Mouse (Mus musculus) CH12.LX (cell line): ENCODE results near the gene Pcca.

Experiments
- CHD2 ChIP-seq: IDR thresholded peaks from 2 replicates; pipeline ENCODE4 v1.6.1; 2011; ENCODE audit warnings: low read length, improper control_type of control experiment
- CTCF ChIP-seq, 2 experiments: IDR thresholded peaks in 1 of 2; conservative IDR thresholded peaks in 1 of 2; 2 replicates each; pipeline ENCODE4 v1.5.1; 2011 to 2012; ENCODE audit warnings: low read depth in 2 of 2, low read length in 2 of 2, improper control_type of control experiment in 1 of 2, inconsistent platforms in 1 of 2, mild to moderate bottlenecking in 1 of 2, moderate library complexity in 1 of 2
- EP300 ChIP-seq: IDR thresholded peaks from 2 replicates; pipeline ENCODE4 v1.6.1; 2011; ENCODE audit warnings: low read length, improper control_type of control experiment
- MAFK ChIP-seq: IDR thresholded peaks from 2 replicates; pipeline ENCODE4 v1.6.1; 2011; ENCODE audit warnings: low read length, improper control_type of control experiment; ENCODE audit not compliant: insufficient replicate concordance
- MAX ChIP-seq: IDR thresholded peaks from 2 replicates; pipeline ENCODE4 v1.6.1; 2011; ENCODE audit warnings: low read length, improper control_type of control experiment
- NRF1 ChIP-seq: IDR thresholded peaks from 2 replicates; pipeline ENCODE4 v1.6.1; 2014; ENCODE audit warnings: low read depth, mild to moderate bottlenecking, inconsistent platforms, low read length, improper control_type of control experiment, moderate library complexity
- POLR2A ChIP-seq: IDR thresholded peaks from 2 replicates; pipeline ENCODE4 v1.6.1; 2011; ENCODE audit warnings: low read depth, mild to moderate bottlenecking, improper control_type of control experiment, low read length
- ZC3H11A ChIP-seq: IDR thresholded peaks from 2 replicates; pipeline ENCODE4 v1.6.1; 2012; ENCODE audit warnings: low read depth, mild to moderate bottlenecking, inconsistent platforms, low read length, improper control_type of control experiment

DNA sequence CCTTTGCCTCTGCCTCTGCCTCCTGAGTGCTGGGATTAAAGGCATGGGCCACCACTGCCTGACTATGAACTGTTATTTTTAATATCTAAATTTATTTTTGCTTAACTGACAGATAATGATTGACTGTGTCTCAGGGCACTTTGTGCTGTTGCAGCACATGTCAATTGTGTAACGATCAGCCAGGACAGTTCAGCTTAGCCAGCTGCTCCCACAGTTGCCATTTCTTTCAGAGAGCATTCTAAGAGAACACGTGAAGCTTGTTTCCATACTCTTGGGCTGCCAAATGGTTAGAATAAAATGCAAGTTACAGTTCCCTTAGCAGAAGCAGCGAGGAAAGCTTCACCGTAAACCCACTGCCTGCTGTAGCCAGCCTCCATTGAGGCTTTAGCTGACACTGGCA lies 266.2 kb downstream of the Pcca start:
- TF ChIP-seq CTCF (conservative IDR thresholded peaks at IDR 0.05 in 1 of 2, IDR thresholded peaks at IDR 0.05 in 1 of 2; ENCODE audit: low read depth in 2 of 2, low read length in 2 of 2) (no peak), POLR2A (no peak), MAX (no peak), NRF1 (no peak), MAFK (no peak), ZC3H11A (no peak), CHD2 (no peak), EP300 (no peak)
